Mouse (Mus musculus): ENCODE data around the gene Eif2b3.

GRCm38 (mm10) chr4:117107813-117108523, 88.8 kb downstream of the Eif2b3 start:
- no peak for TF ChIP-seq CTCF (IDR thresholded peaks at IDR 0.05; ENCODE audit: low read depth, low read length)
- no peak for TF ChIP-seq GATA1 (IDR thresholded peaks at IDR 0.05; ENCODE audit: borderline replicate concordance, low read length)
- TF ChIP-seq TAL1 (conservative IDR thresholded peaks at IDR 0.05; ENCODE audit: low read depth, low read length) = no peak
- no peak for TF ChIP-seq POLR2AphosphoS5 (IDR thresholded peaks at IDR 0.05; ENCODE audit: insufficient replicate concordance, low read depth, low read length)

Measured in G1E (cell line).